Mouse (Mus musculus) neural tube, embryonic 10.5 days (tissue): ENCODE results near the gene Cenpv.

Experiments
- DNase-seq: peaks from one replicate; pipeline ENCODE4 v3.0.0-alpha.2; 2017; ENCODE audit warnings: low spot score; ENCODE audit errors: extremely low spot score

Cenpv gene

GRCm38 (mm10) chr11:62539089-62539890, at the start of gene Cenpv:
Cenpv (minus strand) TSS chr11:62539261.
- peak; percentile 73 for DNase-seq

DNA sequence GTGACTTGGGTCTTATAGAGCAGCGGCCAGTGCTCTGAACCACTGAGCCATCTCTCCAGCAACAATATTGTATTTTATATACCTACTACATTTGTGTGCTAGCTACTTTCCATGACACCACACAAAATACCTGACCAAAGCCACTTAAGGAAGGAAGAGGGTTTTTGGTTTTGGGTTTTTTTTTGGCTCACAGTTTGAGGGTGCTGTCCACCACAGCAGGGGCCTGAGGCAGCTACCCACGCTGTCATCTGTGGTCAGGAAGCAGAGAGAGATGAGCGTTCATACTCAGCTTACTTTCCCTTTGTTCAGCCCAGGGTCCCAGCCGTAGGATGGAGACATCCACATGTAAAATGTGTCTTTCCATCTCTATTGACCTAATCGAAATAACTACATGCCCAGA, 48.0 kb upstream of the Cenpv start:
- no peak for DNase-seq

DNA sequence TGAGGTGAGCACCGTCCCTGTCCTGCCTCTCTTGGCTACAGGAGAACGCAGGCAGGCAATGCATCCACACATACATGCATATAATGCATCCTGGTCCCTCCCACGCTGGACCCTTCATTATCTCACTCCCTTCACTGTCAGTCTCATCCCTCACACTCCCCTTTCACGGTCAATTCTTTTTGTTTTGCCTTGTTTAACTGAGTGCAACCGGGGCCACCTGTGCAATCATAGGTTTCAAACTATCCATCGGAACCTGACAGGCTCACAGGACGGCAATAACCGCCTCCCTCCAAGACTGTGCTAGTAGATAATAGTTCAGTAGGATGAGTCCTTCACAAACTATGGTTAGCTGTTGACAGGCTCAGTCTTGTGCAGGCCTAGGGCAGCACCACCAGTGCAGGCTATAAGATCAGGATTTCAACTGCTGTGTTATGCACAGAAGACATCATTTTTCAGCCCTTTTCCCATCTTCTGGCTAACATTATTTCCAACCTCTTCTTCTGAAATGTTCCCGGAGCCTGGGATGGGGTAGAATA, 45.7 kb upstream of the Cenpv start:
- no peak for DNase-seq

DNA sequence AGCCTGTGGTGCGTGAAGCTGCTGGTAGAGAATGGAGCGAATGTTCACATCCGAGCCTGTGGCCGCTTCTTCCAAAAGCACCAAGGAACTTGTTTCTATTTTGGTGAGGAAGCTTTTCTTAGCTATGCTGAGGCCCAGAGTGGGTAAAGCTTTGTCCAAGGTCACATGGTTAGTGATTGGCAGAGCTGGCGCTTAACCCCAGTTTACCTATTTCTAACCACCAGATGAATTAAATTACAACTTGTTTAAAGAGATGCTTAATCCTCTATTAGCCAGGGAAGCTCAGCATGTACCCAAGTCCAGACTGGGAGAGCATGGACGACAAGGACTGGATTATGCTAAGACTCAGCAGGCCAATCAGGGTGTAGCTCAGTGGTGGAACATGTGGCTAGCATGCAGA, 44.0 kb upstream of the Cenpv start:
- DNase-seq: no peak

DNA sequence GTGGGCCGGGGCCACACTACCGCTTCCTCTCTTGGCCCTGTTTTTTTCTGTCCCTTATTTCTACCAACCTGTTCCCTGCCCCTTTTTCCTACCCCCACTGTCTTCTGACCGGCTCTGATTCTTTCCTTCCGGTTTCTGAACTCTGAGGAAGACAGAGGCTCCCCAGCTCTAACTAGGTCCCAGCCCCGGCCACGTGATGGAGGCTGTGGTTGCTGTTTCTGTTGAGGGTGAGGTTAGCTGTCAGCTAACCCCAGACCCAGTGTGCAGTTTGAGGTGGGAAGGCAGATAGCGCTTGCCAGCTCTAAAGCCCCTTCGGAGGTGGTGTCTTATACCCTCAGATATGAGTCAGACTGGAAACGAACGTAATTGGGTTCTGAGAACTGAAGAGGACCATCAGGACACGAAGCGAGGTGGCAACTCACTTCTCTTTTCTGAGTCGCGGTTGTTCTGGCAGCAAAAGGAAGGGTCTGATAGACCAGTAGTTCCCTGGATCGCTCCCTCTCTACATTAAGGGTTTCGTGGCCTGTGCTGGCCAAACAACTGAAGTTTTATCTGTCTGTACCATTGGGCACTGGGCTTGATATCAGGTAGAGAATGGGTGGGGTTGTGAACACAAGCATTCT, 37.6 kb upstream of the Cenpv start:
- no peak for DNase-seq

- DNase-seq: peak; percentile 44
Measured at GRCm38 (mm10) chr11:62575659-62576438, 36.8 kb upstream of the Cenpv start.

DNA sequence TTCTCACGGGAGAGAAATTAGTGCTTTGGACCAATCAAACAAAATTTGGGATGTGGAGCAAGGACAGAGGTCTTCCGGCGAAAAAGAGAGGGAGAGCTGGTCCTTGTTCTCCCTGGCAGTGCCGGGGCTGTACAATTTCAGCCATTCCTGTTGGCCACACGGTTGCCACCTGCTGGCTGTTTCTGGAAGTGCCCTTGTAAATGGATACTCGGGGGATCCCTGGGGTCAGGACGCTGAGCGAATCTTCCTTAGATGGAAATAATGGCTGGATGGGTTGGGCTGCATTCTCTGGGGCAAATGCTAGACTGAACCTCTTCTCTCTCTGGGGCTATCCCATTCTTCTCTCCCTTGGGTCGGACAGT, 36.2 kb upstream of the Cenpv start:
- peak; percentile 93 for DNase-seq

- DNase-seq: no peak
Measured at GRCm38 (mm10) chr11:62574703-62575085, 35.6 kb upstream of the Cenpv start.

DNA sequence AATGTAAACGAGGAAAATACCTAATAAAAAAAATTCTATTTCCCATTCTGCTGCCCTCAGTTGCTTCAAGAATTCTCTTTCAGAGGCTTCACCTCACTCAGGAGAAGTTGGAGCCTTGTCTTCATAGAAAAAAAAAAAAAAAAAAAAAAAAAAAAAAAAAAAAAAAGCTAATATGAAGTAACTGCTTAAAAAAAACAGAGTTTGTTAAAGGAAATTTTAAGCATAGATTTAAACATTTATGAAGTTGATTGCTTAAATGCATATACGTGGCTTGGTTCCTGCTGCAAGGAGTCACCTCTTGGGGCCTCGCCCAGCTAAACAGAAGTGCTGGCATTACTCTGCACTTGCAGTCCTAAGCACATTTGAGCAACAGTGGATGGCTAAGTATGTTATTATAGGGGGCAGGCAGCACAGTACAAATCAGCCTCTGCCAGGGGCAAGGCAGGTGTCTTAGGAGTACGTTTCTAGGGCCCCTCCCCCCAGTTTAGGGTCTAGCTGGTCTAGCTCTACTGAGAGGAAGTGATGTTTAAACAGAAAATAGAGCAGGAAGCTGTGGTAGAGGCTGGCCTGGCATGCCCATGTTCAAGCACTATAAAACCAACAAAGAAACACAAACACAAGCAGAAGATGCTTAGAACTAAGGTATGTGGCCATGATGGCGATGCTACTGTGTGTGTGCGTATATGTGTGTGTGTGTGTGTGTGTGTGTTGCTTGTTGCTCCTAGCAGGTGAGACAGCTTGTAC, 35.1 kb upstream of the Cenpv start, which contains the start of gene Trpv2:
TSS of gene Trpv2 (plus strand) at position 528 of the 744 bp plus-strand sequence.
- no peak for DNase-seq

DNA sequence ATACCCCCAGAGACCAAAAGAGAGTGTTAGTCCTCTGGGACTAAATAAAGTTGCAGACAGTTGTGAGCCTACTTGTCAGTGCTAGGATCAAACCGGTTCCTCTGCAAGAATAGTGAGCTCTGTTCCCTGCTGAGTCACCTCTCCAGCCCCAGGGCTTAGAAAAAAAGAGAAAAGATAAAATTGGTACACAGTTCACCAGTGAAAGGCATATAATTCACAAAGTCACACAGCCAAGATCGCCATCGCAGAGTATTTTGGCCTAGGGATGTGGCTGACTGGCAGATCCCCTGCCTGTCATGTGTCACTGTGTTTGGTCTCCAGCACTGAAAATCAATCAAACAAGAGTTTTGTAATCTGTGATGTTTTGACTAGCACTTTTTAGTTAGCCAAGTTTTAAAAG, 29.2 kb upstream of the Cenpv start:
- no peak for DNase-seq

- no peak for DNase-seq
Measured at GRCm38 (mm10) chr11:62566211-62566610, 27.1 kb upstream of the Cenpv start.

DNA sequence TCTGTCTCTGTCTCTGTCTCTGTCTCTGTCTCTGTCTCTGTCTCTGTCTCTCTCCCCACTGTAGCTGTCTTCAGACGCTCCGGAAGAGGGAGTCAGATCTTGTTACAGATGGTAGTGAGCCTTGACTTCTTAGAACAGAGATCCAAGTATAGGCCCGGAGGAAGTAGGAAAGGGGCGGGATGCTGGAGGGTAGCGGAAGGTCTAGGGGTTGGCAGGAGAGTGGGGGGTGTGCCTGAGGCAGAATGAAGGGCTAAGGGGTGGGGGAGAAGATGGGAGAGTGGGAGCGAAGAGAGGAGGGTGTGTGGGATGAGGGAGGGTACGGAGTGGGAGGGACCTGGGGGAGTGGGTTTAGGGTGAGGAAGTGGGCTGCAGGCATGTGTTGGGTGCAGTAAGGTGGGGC, 26.7 kb upstream of the Cenpv start:
- no peak for DNase-seq

DNA sequence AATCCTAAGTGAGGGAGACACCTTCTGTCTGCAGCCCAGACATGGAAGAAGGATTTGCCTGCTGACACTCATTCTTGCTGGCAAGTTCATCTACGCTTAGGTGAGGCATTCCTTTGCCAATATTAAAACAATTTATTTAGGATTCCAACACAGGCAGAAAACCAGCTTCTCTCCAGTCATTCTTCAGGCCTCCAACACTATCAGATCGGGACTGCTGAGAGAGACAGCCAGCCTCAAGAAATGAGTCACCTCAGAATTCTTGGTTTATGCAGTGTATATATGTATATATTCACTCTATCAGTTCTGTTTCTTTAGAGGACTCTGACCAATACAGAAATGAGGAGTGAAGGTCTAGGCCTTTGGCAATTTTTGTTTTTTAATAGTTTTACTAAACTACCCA, 24.5 kb upstream of the Cenpv start:
- no peak for DNase-seq

DNA sequence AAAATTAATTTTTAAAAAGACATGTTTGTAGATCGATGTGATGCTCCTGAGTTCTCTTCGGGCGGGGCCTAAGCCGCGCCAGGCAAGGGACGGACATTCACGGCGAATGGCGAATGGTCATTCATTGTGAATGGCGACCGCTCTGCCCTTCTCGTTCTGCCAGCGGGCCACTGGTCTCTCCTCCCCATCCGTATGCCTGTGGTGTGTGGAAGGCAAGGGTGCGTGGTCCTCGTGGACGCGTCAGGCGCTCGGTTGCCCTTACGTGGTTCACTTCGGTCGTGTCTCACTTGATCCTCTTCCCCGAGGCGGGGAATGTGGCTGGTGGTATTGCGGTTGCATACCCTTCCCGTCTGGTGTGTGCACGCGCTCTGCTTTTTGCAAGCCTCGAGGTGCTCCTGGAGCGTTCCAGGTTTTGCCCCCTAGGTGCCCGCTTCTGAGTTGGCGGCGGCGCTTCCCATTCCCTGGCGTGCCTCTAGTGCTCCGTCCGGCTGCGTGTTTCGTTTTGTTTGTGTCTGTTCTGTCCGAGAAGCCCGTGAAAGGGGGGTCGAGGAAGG, 21.5 kb upstream of the Cenpv start:
- DNase-seq: peak; percentile 35

- no peak for DNase-seq
Measured at GRCm38 (mm10) chr11:62558961-62559646, 20.0 kb upstream of the Cenpv start.

- no peak for DNase-seq
Measured at GRCm38 (mm10) chr11:62558152-62558551, 19.1 kb upstream of the Cenpv start.

GRCm38 (mm10) chr11:62557205-62557604, 18.1 kb upstream of the Cenpv start:
- no peak for DNase-seq

DNA sequence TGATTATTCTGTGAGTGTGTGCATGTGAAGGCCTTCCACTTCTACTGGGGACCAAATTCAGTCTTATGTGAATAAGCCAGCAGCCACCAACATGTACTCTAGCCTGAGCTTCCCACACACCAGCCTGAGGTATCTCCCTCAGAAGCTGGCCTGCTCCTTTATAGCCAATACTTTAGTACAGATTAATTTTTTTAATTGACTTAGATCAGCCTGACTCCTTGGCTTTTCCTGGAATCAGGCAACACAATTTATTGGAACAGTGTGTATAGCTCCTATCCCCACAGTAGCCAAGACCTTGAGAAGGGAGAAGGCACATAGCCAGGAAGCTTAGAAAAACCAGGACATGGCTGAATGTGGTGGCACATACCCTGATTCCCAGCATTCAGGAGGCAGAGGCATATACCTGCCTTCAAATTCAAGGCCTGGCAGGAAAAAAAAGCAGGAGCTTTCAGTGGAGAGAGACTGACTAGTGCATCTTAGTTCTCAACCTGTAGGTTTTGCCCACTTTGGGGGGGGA, 16.9 kb upstream of the Cenpv start:
- no peak for DNase-seq

DNA sequence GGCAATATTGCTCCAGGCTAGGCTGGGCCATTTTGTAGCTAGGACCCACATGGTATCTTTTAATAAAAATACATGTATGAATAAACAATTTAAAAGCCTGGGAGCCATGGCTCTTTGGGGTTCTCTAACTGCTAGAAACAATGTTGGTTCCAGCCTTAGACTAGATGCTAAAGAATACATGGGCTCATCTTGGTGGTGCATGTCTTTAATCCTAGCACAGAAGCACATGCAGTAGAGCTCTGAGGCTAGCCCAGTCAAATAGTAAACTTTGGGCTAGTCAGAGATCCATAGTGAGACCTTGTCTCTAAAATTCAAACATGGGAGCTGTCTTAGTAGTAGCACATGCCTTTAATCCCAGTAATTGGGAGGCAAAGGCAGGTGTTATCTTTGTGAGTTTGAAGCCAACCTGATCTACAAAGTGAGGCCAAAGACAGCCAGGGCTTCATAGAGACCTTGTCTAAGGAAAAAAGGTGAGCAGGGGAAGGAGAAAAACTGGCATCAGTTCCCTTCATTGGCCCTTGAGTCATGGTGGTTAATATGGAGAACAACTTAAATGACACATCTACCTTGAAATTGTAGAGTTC, 16.0 kb upstream of the Cenpv start:
- no peak for DNase-seq
